Mouse (Mus musculus): Measurements from ENCODE around the gene Tmem259.

Gene Tmem259

DNA sequence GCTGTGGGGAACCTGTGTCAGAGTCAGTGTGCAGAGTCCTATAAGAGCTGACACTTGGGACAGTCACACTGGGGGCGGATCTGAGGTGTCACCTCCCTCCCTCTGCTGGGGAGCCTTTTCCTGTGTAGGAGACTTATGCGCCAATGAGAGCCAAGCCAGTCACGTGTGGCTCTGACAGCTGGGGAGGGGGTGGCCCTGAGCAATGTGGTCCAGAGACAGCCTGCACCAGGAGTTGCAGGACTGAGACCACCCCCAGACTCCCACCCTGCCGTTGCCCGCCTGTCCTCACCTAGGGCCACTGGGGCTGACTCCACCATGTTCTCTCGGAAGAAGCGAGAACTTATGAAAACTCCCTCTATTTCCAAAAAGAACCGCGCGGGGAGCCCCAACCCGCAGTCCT lies 32.4 kb upstream of the Tmem259 start, which contains the start of gene Arhgap45:
Arhgap45 (plus strand) TSS at position 143 of the 400 bp plus-strand sequence.
- no peak for DNase-seq (ENCODE audit: low spot score)

DNA sequence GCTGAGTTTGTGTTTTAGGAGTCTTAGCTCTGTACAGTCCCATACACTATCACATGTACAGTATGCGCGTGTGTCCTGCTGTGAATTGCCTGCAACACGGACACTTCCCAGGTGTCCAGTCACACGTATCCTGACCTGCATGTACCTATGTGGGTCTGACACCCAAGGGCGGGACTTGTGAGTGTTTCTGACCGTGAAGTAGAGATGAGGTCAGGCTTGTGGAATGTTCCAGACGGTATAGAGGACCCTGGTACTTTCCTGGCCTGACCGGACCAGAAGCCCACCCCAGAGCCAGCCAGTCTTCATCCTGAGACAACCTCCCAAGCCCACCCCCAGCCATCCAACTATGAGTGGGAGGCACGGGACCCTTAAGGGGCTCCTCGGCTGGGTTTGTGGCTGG lies 31.5 kb upstream of the Tmem259 start:
- no peak for DNase-seq (ENCODE audit: low spot score)

DNA sequence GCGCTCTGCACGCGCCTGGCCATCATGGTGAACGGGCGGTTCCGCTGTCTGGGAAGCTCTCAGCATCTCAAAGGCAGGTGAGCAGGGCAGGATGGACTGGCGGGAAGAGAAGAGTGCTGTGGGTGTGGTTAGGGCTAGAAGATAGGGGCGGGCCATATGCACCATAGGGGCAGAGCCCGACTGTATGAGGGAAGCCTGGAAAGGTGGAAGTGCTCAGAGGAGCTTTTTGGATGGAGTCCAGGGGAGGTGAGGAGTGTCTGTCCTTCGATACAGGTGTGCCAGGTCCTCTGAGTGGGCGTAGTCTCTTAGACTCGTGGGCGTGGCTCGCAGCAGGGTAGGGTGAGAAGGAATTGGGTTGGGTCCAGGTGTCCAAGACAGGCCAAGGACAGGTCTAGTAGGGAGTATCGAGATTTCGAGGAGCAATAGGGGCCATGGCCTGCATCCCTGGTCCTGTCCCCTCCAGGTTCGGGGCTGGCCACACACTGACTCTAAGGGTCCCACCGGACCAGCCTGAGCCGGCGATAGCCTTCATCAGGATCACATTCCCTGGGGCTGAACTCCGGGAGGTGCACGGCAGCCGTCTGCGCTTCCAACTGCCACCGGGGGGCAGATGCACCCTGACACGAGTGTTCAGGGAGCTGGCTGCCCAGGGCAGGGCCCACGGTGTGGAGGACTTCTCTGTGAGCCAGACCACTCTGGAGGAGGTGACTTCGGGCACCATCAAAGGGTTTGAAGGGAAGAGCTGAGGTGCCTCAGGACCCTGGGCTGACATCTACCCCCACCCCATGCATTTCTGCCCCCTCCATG lies 30.6 kb upstream of the Tmem259 start:
- DNase-seq (ENCODE audit: low spot score): no peak

DNA sequence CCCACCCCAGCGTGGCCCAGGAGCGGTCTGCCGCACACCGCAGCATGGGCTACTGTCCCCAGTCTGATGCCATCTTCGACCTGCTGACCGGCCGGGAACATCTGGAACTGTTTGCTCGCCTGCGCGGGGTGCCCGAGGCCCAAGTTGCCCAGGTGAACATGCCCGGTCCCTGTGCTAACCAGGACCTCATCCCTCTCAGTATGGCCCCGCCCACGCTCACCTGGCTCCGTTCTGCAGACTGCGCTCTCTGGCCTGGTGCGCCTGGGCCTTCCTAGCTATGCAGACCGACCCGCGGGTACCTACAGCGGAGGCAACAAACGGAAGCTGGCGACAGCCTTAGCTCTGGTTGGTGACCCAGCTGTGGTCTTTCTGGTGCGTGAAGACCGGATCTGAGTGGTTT lies 29.5 kb upstream of the Tmem259 start:
- DNase-seq (ENCODE audit: low spot score): no peak

DNA sequence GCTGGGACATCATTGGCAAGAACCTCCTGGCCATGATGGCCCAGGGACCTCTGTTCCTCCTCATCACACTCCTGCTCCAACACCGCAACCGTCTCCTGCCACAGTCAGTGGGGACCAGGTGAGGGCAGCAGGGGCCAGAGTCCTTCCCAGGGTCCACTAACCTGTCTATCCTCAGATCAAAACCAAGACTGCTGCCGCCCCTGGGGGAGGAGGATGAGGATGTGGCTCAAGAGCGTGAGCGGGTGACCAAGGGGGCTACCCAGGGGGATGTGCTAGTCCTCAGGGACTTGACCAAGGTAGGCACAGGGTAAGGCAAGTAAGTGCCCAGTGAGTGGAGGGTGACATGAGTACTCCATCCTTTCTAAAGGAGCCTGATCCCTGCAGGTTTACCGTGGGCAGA lies 27.6 kb upstream of the Tmem259 start:
- no peak for DNase-seq (ENCODE audit: low spot score)

DNA sequence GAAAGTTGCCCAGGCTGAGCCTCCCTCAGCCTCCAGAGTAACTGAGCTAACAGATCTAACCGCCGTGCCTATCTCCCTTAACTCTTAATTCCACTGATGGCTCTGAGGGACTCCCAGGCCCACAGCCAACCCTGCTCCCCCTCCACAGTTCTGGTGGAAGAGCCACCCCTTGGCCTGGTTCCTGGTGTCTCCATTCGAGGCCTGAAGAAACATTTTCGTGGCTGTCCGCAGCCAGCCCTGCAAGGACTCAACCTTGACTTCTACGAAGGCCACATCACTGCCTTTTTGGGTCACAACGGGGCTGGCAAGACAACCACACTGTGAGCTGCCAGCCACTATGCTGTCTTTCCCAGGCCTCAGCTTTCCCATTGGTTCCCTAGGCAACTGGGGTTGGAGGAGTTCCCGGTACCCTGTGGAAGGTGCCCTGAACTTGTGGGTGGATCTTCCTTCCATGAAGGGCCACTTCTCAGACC lies 20.1 kb upstream of the Tmem259 start:
- DNase-seq (ENCODE audit: low spot score): no peak

DNA sequence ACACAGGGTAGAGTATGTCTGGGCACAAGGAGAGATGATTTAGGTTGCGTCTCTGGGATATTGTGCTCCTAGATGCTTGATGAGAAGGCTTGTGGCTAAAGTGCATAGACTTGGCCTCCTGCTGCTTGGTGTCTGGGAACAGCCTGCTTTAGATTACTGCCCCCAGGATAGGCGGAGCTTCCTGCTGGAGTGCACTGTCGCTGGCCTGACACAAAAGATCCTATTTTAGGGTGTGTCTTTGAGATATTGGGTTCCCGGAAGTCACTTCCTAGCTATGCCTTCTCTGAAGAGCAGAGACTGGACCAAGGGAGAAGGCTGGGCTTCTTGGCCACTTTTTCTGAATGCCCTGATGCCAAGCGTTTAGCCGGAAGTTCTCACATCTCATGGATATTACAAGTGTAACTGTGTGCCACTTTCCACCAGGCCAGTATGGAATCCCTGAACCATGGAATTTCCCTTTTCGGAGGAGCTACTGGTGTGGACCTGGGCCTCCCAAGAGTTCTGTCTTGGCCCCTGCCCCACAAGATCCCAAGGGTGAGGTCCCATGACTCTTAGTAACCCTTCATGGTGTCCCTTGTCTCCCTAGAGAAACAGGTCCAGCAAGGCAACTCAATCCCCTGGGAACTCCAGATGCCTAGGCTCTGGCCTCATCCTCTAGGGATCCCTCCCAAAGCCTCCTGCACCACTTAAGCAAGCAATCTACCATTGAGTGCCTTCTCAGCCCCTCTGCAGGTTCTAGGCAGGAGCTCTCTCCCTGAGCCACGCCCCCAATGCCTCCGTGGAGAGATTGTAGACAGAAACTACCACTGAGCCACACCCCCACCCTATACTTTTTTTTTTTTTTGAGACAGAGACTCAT lies 19.5 kb upstream of the Tmem259 start:
- DNase-seq (ENCODE audit: low spot score): no peak

DNA sequence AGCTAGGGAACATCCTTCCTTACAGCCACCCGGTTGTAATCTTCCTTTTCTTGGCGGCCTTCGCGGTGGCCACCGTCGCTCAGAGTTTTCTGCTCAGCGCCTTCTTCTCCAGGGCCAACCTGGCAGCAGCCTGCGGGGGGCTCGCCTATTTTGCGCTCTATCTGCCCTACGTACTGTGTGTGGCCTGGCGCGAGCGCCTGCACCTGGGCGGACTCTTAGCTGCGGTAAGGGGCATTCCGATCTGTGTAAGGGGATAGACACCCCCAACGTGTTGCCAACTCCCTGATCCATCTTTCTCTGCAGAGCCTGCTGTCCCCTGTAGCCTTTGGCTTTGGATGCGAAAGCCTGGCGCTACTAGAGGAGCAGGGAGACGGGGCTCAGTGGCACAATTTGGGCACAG lies 18.7 kb upstream of the Tmem259 start:
- DNase-seq (ENCODE audit: low spot score): no peak

DNA sequence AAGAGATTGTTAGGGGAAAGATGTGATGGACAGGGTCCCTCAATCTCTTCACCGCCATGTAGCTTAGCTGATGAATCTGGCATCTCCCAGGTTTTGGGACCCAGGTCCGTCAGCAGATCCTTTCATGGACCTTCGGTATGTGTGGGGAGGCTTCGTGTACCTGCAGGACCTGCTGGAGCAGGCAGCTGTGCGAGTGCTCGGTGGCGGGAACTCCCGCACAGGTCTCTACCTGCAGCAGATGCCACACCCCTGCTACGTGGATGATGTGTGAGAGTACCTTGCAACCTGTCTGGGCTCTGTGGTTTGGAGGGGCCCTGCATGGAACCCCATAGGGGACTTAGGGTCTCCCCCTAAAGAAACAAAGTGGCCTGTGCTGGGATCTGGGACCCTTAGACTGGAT lies 17.8 kb upstream of the Tmem259 start:
- DNase-seq (ENCODE audit: low spot score): no peak

DNA sequence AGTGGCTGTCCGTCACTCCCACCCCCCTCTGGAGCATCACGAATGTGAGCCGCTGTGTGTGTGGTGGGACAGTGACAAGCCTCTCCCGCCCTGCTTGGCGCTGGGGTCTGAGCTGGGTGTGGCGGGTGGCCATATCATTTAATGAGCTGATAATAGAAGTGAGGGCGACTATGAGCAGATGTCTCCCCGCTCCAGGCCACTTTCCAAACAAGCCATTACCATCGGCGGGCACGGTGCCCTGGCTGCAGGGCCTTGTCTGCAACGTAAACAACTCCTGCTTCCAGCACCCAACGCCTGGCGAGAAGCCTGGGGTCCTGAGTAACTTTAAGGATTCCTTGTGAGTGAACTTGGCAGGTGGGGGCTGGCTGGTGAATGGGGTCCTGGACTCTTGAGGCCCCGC lies 13.7 kb upstream of the Tmem259 start:
- DNase-seq (ENCODE audit: low spot score): no peak

DNA sequence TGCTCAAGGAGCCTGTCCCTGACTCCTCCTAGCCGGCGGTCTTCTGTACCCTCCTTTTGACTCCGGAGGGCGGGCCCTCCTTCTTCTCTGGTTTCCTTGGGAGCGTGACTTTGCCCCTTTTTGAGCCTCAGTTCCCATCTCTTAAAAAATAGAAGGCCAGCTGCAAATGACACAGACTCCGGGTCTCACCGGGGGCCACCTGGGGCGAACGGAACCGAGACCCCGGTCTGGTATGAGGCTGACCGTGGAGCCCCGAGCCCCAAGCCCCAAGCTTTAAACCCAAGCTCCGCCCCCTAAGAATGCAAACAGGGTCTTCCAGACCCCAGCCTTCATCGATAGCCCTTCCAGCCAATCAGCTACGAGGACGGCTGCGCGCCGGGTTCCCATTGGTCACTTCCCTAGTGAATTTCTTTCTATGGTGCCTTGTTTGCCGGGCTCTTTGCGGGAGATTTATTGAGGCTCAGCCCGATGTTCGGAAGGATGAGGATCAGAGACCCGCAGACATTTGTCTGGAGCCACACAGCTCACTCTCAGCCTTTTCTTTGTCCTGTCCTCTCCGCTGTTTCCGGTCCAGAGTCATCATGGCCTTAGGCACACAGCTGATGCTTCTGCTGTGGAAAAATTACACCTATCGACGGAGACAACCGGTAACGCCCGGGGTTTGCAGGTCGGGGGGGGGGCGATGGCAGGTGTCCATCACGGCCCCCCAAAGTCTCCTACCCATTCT lies 13.1 kb upstream of the Tmem259 start:
- no peak for DNase-seq (ENCODE audit: low spot score)

DNA sequence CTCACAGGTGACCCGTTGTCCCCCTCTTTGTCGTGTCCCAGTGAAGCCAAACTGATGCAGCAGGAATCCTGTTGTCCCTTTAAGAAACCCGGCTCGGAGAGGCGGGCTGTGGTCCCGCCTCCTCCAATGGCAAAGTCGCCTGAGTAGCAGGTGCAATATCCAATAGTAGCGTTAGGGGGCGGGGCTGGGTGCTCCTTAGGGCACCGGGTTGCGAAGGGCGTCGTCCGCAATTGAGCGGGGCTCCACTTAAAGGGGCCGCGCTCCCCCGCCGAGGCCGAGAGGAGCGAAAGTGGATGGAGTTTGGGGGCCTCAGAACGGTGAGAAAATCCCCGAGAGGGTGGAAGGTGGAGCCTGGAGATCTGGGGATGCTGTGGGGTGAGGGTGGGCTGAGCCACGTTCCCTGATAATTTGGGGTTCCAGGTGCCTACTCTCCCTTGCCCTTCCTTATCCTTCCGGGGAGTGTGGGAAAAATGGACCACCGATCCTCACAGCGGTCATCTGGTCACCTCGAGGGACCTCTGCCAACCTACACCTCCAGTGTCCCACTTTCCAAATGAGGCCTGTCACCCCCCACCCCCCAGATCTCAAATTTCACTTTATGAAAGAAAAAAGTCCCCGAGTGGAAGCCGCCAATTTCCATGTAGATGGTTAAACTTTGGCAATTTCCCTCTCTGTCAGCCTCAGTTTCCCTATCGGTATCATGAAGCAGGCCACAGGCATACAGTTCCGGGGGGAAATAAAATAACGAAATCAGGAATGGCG lies 12.3 kb upstream of the Tmem259 start, which contains the start of gene Abca7:
Abca7 (plus strand) TSS at position 223 of the 762 bp plus-strand sequence.
- peak; percentile 87 for DNase-seq (ENCODE audit: low spot score)

DNA sequence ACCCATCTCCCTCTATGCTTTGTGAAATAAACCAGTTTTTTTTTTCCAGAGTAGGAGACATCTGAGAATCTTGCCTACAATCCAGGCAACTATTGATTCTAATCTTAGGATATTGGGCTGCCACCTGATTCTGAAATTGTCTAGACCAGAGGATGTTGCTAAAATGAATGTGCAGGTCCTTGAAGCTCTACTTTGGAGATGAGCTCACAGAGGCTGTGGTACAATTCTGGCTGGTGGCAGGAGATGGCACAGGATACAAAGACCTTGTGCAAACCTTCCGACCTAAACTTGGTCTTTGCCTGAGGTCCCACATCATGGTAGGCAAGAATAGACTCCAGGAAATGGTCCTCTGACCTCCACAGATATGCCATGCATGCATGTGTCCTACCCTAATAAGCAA lies 11.5 kb upstream of the Tmem259 start:
- no peak for DNase-seq (ENCODE audit: low spot score)

DNA sequence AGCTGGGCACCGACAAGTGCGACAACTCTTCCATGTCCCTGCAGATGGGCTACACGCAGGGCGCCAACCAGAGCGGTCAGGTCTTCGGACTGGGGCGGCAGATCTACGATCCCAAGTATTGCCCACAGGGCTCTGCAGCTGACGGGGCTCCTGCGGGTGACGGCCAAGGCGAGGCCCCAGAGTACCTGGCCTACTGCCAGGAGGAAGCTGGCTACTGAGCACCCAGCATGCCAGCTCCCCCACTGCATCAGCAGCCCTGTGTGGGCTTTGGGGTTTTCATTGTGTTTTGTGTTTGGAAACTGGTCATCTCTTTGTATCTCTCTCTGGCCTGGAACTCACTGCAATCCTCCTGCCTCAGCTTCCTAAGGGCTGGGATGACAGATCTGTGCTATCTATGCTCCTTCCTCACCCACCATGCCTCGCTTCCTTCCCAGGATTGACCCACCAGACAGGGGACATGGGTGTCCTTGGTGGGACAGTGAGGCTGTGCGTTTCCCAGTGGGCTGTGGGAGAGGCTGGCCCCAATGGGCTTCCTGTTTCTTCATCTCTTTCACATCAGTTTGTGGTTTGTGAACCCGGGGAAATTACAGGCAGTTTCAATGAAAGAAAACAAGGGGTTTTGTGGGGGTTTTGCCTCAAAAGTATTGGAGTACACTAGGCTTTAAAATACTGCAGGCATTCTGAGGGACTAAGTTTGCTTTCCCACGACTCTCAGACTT lies 10.4 kb upstream of the Tmem259 start:
- DNase-seq (ENCODE audit: low spot score): no peak

DNA sequence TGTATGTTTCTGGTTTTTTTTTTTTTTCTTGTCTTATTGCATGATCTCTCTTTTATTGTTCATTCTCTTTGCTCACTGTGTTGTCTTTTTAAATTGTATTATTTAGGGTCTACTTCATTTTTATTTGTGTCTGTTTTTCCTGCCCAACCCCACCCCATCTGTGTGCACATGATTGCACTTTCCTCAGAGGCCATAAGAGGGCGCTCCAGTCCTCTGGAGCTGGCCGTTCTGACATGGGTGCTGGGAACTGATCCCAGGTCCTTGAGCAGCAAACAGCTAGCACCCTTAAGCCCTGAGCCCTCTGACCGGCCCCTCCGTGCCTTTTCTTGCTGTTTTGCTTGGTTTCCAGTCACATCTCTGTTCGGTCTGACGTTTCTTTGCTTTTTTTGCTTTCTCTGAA lies 7.4 kb upstream of the Tmem259 start:
- no peak for DNase-seq (ENCODE audit: low spot score)

DNA sequence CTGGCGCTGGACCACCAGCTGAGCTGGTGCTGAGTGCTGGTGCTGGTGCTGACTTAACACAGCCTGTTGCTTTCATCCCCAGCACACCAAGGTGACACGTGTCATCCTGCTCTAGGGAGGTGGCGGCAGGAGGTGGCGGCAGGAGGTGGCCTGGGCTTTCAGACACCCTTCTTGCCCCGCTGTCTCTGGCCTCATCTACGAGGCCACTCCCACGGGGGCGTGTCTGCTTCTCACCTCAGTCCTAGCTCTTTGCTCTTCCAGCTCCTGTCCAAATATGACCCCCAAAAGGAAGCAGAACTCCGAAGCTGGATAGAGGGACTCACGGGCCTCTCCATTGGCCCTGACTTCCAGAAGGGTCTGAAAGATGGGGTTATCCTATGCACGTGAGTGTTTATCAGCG lies 7.0 kb upstream of the Tmem259 start:
- DNase-seq (ENCODE audit: low spot score): no peak

DNA sequence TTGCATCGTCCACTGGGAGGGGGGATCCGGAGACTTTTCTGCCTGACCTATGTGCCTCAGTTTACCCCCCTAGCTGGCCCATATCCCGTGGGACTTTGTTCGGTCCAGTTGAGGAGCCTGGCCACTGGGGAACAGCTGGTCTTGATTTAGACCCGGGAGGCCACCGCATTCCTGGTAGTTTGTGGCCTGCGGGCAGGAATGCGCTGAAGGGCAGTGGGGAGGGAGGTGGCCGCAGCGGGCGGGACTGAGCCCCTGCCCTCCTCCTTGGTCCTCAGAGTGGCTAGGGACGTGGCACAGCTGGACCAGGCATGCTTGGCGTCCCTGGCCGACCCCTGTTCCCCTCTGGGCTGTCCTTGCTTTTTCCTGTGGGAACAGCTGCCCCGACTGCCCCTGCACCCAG lies 5.7 kb upstream of the Tmem259 start:
- DNase-seq (ENCODE audit: low spot score): no peak

DNA sequence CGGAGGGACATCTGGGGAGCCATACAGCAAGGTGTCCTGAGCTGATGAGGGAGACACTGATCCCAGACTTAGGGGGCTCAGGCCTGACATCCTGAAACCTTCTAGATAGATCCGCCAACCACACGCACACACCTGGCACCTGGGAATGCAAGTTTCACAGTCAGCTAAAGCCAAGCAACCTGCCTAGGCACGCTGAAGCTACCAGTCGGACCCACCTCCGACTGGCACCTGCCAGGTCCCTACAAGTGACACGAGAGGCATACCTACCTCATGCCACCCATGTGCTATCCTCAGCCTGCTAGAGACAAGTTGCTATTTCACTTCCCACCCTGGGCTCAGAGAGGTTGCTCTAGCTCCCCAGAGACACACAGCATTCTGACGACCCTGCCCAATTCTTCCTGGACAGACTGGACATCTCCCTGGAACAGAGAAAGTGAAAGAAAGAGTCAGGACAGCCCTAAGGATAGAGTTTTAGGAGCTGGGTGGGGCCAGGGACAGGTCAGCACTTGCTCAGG lies 5.2 kb upstream of the Tmem259 start:
- DNase-seq (ENCODE audit: low spot score): no peak

DNA sequence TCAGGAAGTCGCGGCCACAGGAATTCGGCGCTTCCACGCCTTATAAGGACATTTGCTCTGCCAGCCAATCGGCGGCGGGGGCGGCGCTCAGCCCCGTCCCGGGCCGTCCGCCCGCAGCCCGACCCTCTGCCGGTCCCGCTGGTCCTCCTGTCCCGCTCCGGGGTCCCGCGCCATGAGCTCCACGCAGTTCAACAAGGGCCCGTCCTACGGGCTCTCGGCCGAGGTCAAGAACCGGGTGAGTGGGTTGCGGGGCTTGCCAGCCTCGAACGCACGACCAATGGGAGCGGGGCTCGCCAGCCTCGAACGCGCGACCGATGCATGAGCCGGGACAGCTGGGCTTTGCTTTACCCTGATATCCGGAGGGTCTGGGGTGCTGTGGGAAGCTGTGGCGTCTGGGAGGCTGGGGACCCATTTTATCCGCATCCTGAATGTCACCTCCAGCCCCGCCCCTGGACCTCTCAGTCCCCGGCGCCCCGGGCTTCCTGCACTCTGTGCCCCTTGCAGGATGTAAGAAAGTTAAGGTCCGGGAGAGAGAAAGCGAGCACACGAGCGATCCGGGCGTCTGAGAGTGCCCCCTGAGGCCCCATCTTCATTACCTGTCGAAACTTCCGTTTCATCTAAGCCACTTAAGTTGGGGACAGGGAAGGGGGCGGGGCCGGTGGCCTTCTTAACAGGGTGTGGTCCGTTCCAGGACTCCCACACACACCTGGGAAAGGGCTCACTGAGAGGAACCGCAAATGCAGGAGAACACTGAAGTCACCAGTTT lies 4.6 kb upstream of the Tmem259 start, which contains the start of gene Cnn2:
Cnn2 (plus strand) TSS at position 79 of the 766 bp plus-strand sequence.
- DNase-seq (ENCODE audit: low spot score): no peak

All from layer of hippocampus, adult 9-10 months (tissue).